Mouse (Mus musculus) retina, postnatal 7 days (tissue): ENCODE results near the gene Prtn3.

Source experiments
- DNase-seq: peaks from one replicate; pipeline ENCODE4 v3.0.0-alpha.2; 2012; ENCODE audit warnings: low read depth, low spot score

Gene Prtn3

GRCm38 (mm10) chr10:79874290-79874862 is at the start of gene Prtn3, which contains the start of gene Plppr3:
Gene Prtn3, plus strand, starts transcription at chr10:79874476.
Gene Plppr3, minus strand, starts transcription at chr10:79874634.
- peak; percentile 67 for DNase-seq

GRCm38 (mm10) chr10:79831583-79831982 is 42.7 kb upstream of the Prtn3 start:
- no peak for DNase-seq

GRCm38 (mm10) chr10:79832026-79832785 is 42.1 kb upstream of the Prtn3 start:
- no peak for DNase-seq

GRCm38 (mm10) chr10:79832786-79833181 is 41.5 kb upstream of the Prtn3 start:
- no peak for DNase-seq

GRCm38 (mm10) chr10:79834769-79835398 is 39.4 kb upstream of the Prtn3 start:
- DNase-seq = peak; percentile 62

GRCm38 (mm10) chr10:79836918-79837317 is 37.4 kb upstream of the Prtn3 start:
- no peak for DNase-seq

GRCm38 (mm10) chr10:79838151-79838550 is 36.1 kb upstream of the Prtn3 start:
- no peak for DNase-seq

- DNase-seq = no peak
Observed at GRCm38 (mm10) chr10:79840091-79840490, 34.2 kb upstream of the Prtn3 start.

- DNase-seq = no peak
Observed at GRCm38 (mm10) chr10:79840644-79841551, 33.4 kb upstream of the Prtn3 start.

- DNase-seq = no peak
Observed at GRCm38 (mm10) chr10:79842322-79842721, 32.0 kb upstream of the Prtn3 start.

- no peak for DNase-seq
Observed at GRCm38 (mm10) chr10:79843476-79843875, 30.8 kb upstream of the Prtn3 start.

- no peak for DNase-seq
Observed at GRCm38 (mm10) chr10:79846553-79846952, 27.7 kb upstream of the Prtn3 start.

GRCm38 (mm10) chr10:79849941-79850628 is 24.2 kb upstream of the Prtn3 start:
- no peak for DNase-seq

GRCm38 (mm10) chr10:79851653-79852052 is 22.6 kb upstream of the Prtn3 start:
- no peak for DNase-seq

- DNase-seq = no peak
Observed at GRCm38 (mm10) chr10:79852107-79852789, 22.0 kb upstream of the Prtn3 start.

- no peak for DNase-seq
Observed at GRCm38 (mm10) chr10:79852827-79853226, 21.4 kb upstream of the Prtn3 start.

GRCm38 (mm10) chr10:79853392-79853791 is 20.9 kb upstream of the Prtn3 start:
- peak; percentile 89 for DNase-seq

- DNase-seq = peak; percentile 100
Observed at GRCm38 (mm10) chr10:79853860-79854795, 20.1 kb upstream of the Prtn3 start, which contains the start of gene Ptbp1. Gene Ptbp1, plus strand, starts transcription at chr10:79854427.
